Comparison of ENCODE assay signal across 11 mouse cellular contexts in genomic region chr14:55477829-55478228, GRCm38 (mm10). TPM values are rescaled to one million over a fixed set of nuclear protein-coding genes. Genes with fewer than 3 reads are reported as not detected.
DNase-seq lines count a peak whose midpoint lies in the region; ATAC-seq and TF ChIP-seq lines count a peak whose summit lies in the region.
"Had no signal": no experiment of that assay in that cellular context is flagged by ENCODE, and none has a peak within 500 bp of the region (broad histone marks: within the 10 kb centered on the region; RNA-seq: fewer than 3 reads in every experiment).

No protein-coding gene starts in this region.

- H3K4me2 ChIP-seq in heart, embryonic 11.5 days = peak overlapping the region; percentile 62; the same call in 1 of the 2 replicates
- H3K4me2 ChIP-seq in midbrain, embryonic 16.5 days (ENCODE audit: low read length) = no peak overlapping the region
- no peak overlapping the region for H3K4me2 ChIP-seq in intestine, postnatal 0 days (replicated peaks; ENCODE audit: low read depth)

- no peak for DNase-seq in heart, adult 11 months
- DNase-seq in midbrain, embryonic 10.5 days (ENCODE audit: low spot score) = no peak
- no peak for DNase-seq in spleen, postnatal 10 days (ENCODE audit: low spot score in 2 of 2)
- DNase-seq in left cerebral cortex, postnatal 25 days (ENCODE audit: low spot score in 2 of 2) = no peak
- DNase-seq: layer of hippocampus, adult 9-11 months; lung, adult 2 months had no signal

- TF ChIP-seq POLR2A in small intestine, adult 2 months (IDR thresholded peaks at IDR 0.05; ENCODE audit: low read depth, low read length) = no peak

- H3K9me3 ChIP-seq in heart, embryonic 11.5 days (replicated peaks; ENCODE audit: control insufficient read depth, low read length) = no peaks in the 10 kb centered on the region
- H3K9me3 ChIP-seq in midbrain, embryonic 10.5 days (replicated peaks) = no peaks in the 10 kb centered on the region
- no peaks in the 10 kb centered on the region for H3K9me3 ChIP-seq in midbrain, embryonic 16.5 days (replicated peaks; ENCODE audit: control insufficient read depth, low read length, poor library complexity, severe bottlenecking)
- H3K9me3 ChIP-seq in intestine, postnatal 0 days (ENCODE audit: control insufficient read depth) = no peaks in the 10 kb centered on the region

- no peak overlapping the region for H3K9ac ChIP-seq in heart, embryonic 11.5 days (ENCODE audit: low read depth, low read length)
- no peak overlapping the region for H3K9ac ChIP-seq in midbrain, embryonic 16.5 days (ENCODE audit: low read depth, low read length)
- peak overlapping the region; percentile 66; the same call in 1 of the 2 replicates for H3K9ac ChIP-seq in intestine, postnatal 0 days (ENCODE audit: low read depth, low read length)

- no peak overlapping the region for H3K4me3 ChIP-seq in heart, embryonic 11.5 days (ENCODE audit: low read depth, low read length)
- peak overlapping the region; percentile 72 for H3K4me3 ChIP-seq in midbrain, embryonic 10.5 days
- H3K4me3 ChIP-seq in midbrain, embryonic 16.5 days (ENCODE audit: low read depth, low read length) = no peak overlapping the region
- H3K4me3 ChIP-seq in intestine, postnatal 0 days (ENCODE audit: low read depth, low read length) = no peak overlapping the region
- no peak overlapping the region for H3K4me3 ChIP-seq in small intestine, adult 2 months (ENCODE audit: low read depth, low read length)

- no peak for TF ChIP-seq CTCF in intestine, postnatal 0 days (IDR thresholded peaks at IDR 0.05; ENCODE audit: low read depth)
- no peak for TF ChIP-seq CTCF in small intestine, adult 2 months (IDR thresholded peaks at IDR 0.05; ENCODE audit: extremely low read depth, insufficient read length, insufficient replicate concordance, low read depth, low read length)

- no peaks in the 10 kb centered on the region for H3K27me3 ChIP-seq in heart, embryonic 11.5 days (ENCODE audit: control insufficient read depth, insufficient read depth, low read length)
- no peaks in the 10 kb centered on the region for H3K27me3 ChIP-seq in midbrain, embryonic 10.5 days (ENCODE audit: low read depth, poor library complexity, severe bottlenecking)
- H3K27me3 ChIP-seq in midbrain, embryonic 16.5 days (ENCODE audit: control insufficient read depth, insufficient read depth, low read depth, low read length) = no peaks in the 10 kb centered on the region
- no peaks in the 10 kb centered on the region for H3K27me3 ChIP-seq in intestine, postnatal 0 days (replicated peaks; ENCODE audit: control insufficient read depth, insufficient read depth, low read length)
- no peaks in the 10 kb centered on the region for H3K27me3 ChIP-seq in small intestine, adult 2 months (ENCODE audit: control insufficient read depth, insufficient read depth, low read length)

- H3K36me3 ChIP-seq in heart, embryonic 11.5 days (ENCODE audit: control insufficient read depth, insufficient read depth, low read length) = no peaks in the 10 kb centered on the region
- no peaks in the 10 kb centered on the region for H3K36me3 ChIP-seq in midbrain, embryonic 10.5 days
- H3K36me3 ChIP-seq in midbrain, embryonic 16.5 days (ENCODE audit: control insufficient read depth, insufficient read depth, low read length) = no peaks in the 10 kb centered on the region
- peaks cover 15% of the 10 kb centered on the region; the same call in 1 of the 2 replicates for H3K36me3 ChIP-seq in intestine, postnatal 0 days (ENCODE audit: control insufficient read depth, insufficient read depth)
- H3K36me3 ChIP-seq in small intestine, adult 2 months (ENCODE audit: control insufficient read depth, insufficient read depth, low read length) = peaks cover 7% of the 10 kb centered on the region

- H3K4me1 ChIP-seq in heart, embryonic 11.5 days (ENCODE audit: control insufficient read depth, insufficient read depth, low read length) = no peaks in the 10 kb centered on the region
- H3K4me1 ChIP-seq in midbrain, embryonic 10.5 days = peaks cover 16% of the 10 kb centered on the region
- no peaks in the 10 kb centered on the region for H3K4me1 ChIP-seq in midbrain, embryonic 16.5 days (ENCODE audit: control insufficient read depth, insufficient read depth, low read length)
- no peaks in the 10 kb centered on the region for H3K4me1 ChIP-seq in intestine, postnatal 0 days (replicated peaks; ENCODE audit: control insufficient read depth, insufficient read depth, low read length)
- peaks cover 4% of the 10 kb centered on the region for H3K4me1 ChIP-seq in small intestine, adult 2 months (ENCODE audit: control insufficient read depth, insufficient read depth, insufficient read length, low read length)

- intact Hi-C loops in left cerebral cortex, postnatal 25 days (cut with DNase I) = loop anchor here (5.0 kb wide), 1 partner anchor 331 kb away; no protein-coding TSS in a partner anchor

- 60% methylated on average over 5 of the region's 5 CpGs for WGBS in heart, embryonic 11.5 days (ENCODE audit: insufficient replicate concordance)
- WGBS in midbrain, embryonic 10.5 days = 92% methylated on average over 5 of the region's 5 CpGs
- WGBS in midbrain, embryonic 16.5 days = 84% methylated on average over 5 of the region's 5 CpGs
- WGBS in intestine, postnatal 0 days = 75% methylated on average over 5 of the region's 5 CpGs
- WGBS in small intestine, adult 2 months = 71% methylated on average over 5 of the region's 5 CpGs

- ATAC-seq in heart, embryonic 11.5 days (replicated peaks; ENCODE audit: insufficient number of reproducible peaks, low FRiP score, low TSS enrichment) = no peak
- no peak for ATAC-seq in midbrain, embryonic 16.5 days
- no peak for ATAC-seq in intestine, postnatal 0 days

- H3K27ac ChIP-seq in heart, embryonic 11.5 days (ENCODE audit: low read depth, low read length) = no peak overlapping the region
- no peak overlapping the region for H3K27ac ChIP-seq in midbrain, embryonic 10.5 days (replicated peaks)
- H3K27ac ChIP-seq in midbrain, embryonic 16.5 days (ENCODE audit: low read length) = no peak overlapping the region
- H3K27ac ChIP-seq in intestine, postnatal 0 days (ENCODE audit: low read depth, low read length) = no peak overlapping the region
- peak overlapping the region; percentile 97; the same call in 1 of the 2 replicates for H3K27ac ChIP-seq in small intestine, adult 2 months (ENCODE audit: insufficient read depth, low read depth, low read length)

RNA-seq across cellular contexts. Expression of gene Dhrs4, which starts 0.7 kb away (rescaled TPM):
- 22.0 and 44.5 TPM in 2 replicates for polyA plus RNA-seq in heart, embryonic 11.5 days (2014; fragmentation: Nextera tagmentation; extraction: Ambion mirVana)
- polyA plus RNA-seq in midbrain, embryonic 10.5 days (2016; fragmentation: Nextera tagmentation; extraction: Ambion mirVana) = 60.9 and 64.5 TPM in 2 replicates
- 21.4 and 22.2 TPM in 2 replicates for polyA plus RNA-seq in midbrain, embryonic 16.5 days (2015; fragmentation: Nextera tagmentation; extraction: Ambion mirVana)
- polyA plus RNA-seq in intestine, postnatal 0 days (2015; fragmentation: Nextera tagmentation; extraction: Ambion mirVana) = 130 and 133 TPM in 2 replicates
- 44.8 and 62.5 TPM in 2 replicates for polyA plus RNA-seq in small intestine, adult 2 months (2012; rRNA removed)
- total RNA-seq in left cerebral cortex, postnatal 25 days (2021) = 10 to 100 TPM; 15.2 to 15.4 TPM

RNA-seq across cellular contexts. Expression of gene Carmil3, which starts 12.6 kb away (rescaled TPM):
- polyA plus RNA-seq in heart, embryonic 11.5 days (2014; fragmentation: Nextera tagmentation; extraction: Ambion mirVana) = 2.2 TPM in 2 replicates
- polyA plus RNA-seq in midbrain, embryonic 10.5 days (2016; fragmentation: Nextera tagmentation; extraction: Ambion mirVana) = 5.2 and 6.6 TPM in 2 replicates
- 34.5 and 37.7 TPM in 2 replicates for polyA plus RNA-seq in midbrain, embryonic 16.5 days (2015; fragmentation: Nextera tagmentation; extraction: Ambion mirVana)
- polyA plus RNA-seq in intestine, postnatal 0 days (2015; fragmentation: Nextera tagmentation; extraction: Ambion mirVana) = 0.52 and 0.61 TPM in 2 replicates
- 2.0 and 2.1 TPM in 2 replicates for polyA plus RNA-seq in small intestine, adult 2 months (2012; rRNA removed)
- total RNA-seq in left cerebral cortex, postnatal 25 days (2021) = 10 to 100 TPM; 46.6 to 46.9 TPM

RNA-seq across cellular contexts. Expression of gene Cpne6, which starts 32.4 kb away (rescaled TPM):
- 0.32 and 0.43 TPM in 2 replicates for polyA plus RNA-seq in heart, embryonic 11.5 days (2014; fragmentation: Nextera tagmentation; extraction: Ambion mirVana)
- polyA plus RNA-seq in midbrain, embryonic 10.5 days (2016; fragmentation: Nextera tagmentation; extraction: Ambion mirVana) = 0.36 and 0.48 TPM in 2 replicates
- polyA plus RNA-seq in midbrain, embryonic 16.5 days (2015; fragmentation: Nextera tagmentation; extraction: Ambion mirVana) = 2.2 and 3.4 TPM in 2 replicates
- 0.24 and 0.39 TPM in 2 replicates for polyA plus RNA-seq in intestine, postnatal 0 days (2015; fragmentation: Nextera tagmentation; extraction: Ambion mirVana)
- polyA plus RNA-seq in small intestine, adult 2 months (2012; rRNA removed) = not detected in 2 replicates
- 100 to 1,000 TPM; 180 to 216 TPM for total RNA-seq in left cerebral cortex, postnatal 25 days (2021)

RNA-seq across cellular contexts. Expression of gene Nrl, which starts 47.0 kb away (rescaled TPM):
- not detected in 2 replicates for polyA plus RNA-seq in heart, embryonic 11.5 days (2014; fragmentation: Nextera tagmentation; extraction: Ambion mirVana)
- polyA plus RNA-seq in midbrain, embryonic 10.5 days (2016; fragmentation: Nextera tagmentation; extraction: Ambion mirVana) = not detected in 2 replicates
- polyA plus RNA-seq in midbrain, embryonic 16.5 days (2015; fragmentation: Nextera tagmentation; extraction: Ambion mirVana) = 0.08 and 0.19 TPM in 2 replicates
- polyA plus RNA-seq in intestine, postnatal 0 days (2015; fragmentation: Nextera tagmentation; extraction: Ambion mirVana) = not detected in 2 replicates
- polyA plus RNA-seq in small intestine, adult 2 months (2012; rRNA removed) = not detected in 2 replicates
- total RNA-seq in left cerebral cortex, postnatal 25 days (2021) = 1 to 10 TPM in 1 of 2 experiments, under 1 TPM in 1; 0.34 to 1.2 TPM
- total RNA-seq: gastrocnemius, postnatal 14 days had no signal
- polyA plus RNA-seq: lung, adult 2 months had no signal
